Mouse (Mus musculus): ENCODE results near the gene Twf1.

Gene Twf1

DNA sequence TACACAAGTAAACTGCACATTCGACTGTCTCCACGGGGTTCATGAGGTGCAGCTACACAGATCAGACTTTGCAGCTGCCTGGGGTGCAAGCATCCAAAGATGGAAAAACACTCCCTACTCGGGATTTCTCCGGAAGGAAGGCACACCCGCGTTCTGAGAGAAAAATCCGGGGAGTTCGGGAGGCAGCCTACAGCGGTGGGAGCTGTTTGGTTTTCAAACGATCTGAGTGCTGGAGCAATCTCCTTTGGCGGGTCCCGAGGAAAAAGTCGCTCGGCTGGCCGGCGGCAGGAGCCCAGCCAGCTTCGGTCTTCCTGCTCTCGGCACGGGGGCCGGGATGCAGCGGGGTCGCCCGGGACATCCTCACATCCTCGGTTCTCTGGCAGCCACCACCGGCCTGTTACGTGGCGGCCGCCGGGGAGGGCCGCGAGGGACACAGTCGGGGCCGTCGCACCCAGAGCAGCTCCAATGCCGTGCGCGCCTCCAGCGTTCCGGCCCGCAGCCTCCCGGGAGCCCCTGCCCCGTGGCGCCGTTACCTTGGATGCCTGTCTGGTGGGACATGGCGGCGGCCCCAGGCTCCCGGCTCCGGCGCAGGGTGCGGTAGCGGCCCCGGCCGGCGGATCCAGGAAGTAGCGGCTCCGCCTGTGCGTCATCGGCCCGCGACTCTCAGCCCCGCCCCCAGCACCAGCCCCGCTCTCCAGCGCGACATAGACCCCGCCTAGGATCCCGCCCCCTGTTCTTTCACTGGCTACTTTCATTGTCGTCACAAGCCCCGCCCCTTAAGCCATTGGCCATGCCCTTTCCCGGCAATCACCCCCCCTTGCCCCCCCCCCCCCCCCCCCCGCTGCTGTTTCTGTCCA, at the start of gene Twf1:
TSS of gene Twf1 (minus strand) at position 671 of the 857 bp plus-strand sequence.
- DNase-seq (ENCODE audit: low spot score in 2 of 2), result peak; percentile 97

DNA sequence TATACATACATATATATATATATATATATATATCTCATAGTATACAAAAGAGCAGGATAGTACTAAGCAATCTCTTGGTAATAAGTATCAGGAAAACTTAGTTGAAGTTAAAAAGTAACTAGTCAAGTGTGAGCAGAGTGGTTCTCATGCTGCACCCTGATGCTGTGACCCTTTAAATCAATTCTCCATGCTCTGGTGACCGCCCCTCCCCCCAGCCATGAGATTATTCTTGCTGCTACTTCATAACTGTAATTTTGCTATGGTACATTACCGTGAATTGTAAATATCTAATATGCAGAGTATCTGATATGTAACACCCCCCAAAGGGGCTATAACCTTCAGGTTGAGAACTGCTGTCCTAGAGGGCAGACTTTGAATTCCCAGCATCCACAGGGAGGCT, 49.4 kb upstream of the Twf1 start:
- no peak for DNase-seq (ENCODE audit: low spot score in 2 of 2)

DNA sequence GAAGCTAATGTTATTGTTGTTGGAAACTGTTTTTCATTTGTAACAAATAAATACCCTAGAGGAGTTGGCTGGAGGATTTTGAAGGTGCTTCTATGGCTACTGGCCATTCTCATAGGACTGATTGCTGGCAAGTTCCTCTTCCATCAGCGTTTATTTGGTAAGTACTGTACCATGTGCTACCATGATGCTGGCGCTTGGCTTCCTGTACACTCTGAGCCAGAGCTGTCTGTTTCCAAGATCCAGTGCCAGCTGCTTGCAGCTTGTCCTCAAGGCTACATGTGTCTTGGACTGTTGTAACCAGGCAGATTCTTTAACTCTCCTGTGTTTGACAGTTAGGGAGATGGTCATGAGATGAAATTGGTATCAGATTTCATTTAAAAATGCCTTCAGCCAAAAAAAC, 48.5 kb upstream of the Twf1 start:
- DNase-seq (ENCODE audit: low spot score in 2 of 2), result no peak

DNA sequence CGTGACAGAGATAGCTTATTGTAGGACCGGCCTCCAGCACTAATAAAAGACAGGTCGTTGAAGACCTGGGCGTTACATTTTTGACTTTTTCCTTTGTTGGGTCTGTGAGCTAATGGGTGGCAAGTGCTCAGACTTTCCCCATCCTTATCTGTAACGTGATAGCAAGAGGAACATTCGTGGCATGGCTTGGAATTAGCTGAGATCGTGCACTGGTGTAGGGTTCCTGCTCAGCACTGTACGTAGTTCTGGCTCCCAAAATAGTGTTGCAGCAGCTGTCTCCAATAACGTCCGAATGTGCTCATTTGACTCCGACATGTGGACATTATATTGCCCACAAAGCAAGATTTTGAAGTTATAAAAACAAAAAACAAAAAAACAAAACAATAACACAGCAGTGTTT, 44.8 kb upstream of the Twf1 start:
- DNase-seq (ENCODE audit: low spot score in 2 of 2), result no peak

DNA sequence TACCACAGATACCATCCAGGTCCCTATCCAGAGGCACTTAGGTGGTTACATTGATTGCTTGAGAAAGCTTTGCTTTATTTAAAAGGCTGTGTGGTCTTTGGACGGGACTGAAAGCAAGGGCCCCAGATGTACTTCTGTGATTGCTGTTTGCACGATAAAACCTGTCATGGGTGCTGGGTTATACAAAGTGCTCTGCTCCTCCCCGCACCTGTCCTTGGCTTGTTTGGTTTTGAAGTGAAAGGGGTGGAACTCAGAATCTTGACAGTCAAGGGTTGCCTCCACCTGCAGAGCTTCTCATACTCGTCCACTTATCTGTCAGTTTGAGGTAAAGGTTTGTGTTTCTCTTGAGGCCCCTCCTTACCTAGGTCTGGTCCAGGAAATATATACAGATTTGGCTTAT, 40.9 kb upstream of the Twf1 start:
- DNase-seq (ENCODE audit: low spot score in 2 of 2), result no peak

DNA sequence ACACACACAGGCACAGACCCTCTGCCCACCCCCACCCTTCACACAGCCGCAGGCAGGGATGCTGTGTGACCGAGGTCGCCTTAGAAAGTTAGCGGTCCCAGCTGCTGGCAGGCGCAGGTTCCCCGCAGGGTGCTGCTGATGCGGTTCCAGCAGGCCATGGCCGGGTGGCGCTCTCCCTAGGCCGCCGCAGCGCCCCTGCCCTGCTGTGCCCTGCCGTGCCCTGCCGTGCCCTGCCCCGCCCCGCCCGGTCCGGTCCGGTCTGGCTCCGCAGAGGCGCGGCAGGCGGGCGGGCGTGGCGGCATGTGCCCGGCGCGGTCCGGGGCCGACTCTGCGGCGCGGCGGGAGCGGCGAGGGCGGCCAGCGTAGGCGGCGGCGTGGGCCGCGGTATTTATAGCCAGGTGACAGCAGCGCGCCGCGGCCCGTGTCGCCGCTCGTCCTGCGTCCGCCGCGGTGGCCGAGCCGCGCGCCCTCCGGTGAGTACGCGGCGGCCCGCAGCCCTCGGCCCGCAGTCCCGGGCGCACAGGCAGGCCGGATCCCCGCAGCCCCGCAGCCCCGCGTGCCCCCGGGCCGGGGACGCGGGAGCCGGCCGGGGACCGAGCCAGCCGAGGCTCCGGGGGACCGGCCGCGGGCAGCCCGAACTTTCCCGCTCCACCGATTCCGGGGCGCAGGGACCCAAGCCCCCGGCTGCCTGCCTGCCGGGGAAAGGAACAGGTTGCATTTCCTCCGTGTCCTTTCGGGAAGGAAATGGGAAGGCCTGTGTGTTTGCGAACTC, 39.3 kb upstream of the Twf1 start, which contains the start of gene Tmem117:
TSS of gene Tmem117 (plus strand) at position 403 of the 772 bp plus-strand sequence.
- no peak for DNase-seq (ENCODE audit: low spot score in 2 of 2)

DNA sequence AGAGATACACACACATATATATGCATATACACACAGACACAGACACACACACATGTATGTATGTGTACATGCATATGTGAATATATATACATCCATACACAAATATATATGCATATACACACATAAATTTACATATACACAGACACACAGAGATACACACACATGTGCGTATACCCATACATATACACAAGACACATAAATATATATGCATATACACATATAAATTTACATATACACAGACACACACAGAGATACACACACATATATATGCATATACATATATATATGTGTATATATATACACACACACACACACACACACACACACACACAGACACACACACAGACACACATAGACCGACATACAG, 38.8 kb upstream of the Twf1 start:
- DNase-seq (ENCODE audit: low spot score in 2 of 2), result no peak

DNA sequence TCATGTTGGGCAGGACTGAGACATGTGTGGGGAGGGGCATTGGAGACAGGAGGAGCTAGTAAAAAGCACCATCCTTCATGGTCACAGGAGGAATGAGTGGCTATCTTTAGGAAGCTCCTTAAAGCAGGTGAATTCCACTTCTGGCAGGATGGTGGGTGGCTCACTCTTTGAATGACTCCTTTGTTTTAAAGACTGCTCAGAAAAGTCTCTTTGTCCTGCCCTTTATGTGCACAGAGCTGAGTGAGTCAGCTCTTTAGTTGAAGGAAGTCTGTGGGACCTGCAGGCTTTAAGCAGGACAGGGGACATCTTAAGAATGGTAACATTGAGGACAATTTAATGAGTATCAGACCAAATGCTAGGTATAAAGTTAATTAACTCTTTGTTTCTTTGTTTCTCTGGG, 31.2 kb upstream of the Twf1 start:
- DNase-seq (ENCODE audit: low spot score in 2 of 2), result no peak

DNA sequence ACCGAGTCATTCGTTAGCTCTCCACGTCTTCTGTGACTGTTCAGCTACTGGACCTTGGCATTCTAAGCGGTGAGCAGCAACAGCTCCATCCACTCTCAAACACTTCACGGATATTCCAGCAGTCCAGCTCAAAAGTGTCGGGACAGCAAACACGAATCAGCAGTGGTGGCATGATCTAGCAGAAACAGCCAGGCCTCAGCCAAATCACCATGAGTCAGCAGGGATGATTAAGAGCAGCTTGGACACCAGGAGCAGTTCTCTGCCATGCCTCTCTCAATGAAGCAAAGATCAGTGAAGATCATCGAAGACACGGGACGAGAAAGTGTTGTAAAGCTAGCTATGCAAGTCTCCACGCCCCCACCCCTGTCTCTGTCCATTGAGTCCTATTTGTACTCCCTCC, 26.3 kb upstream of the Twf1 start:
- DNase-seq (ENCODE audit: low spot score in 2 of 2), result no peak

DNA sequence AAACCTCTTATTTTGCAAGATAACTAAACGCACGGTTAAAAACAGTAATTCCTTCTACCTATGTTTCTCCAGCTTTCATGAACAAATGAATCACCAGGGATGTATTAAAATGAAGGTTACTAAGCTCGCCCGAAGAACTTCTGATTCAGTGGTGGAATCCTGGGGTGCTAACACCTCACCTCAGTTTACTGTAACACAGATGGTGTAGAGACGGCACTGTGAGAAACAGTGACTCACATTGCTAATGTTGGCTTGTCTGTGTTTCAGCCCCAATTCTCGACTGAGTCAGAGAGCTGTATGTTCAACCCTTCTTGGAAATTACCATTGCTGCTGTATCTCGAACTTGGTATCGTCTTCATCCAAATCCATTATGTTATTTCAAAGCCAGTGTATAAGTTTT, 18.1 kb upstream of the Twf1 start:
- peak in 1 of 2 experiments; percentile 52 for DNase-seq (ENCODE audit: low spot score in 2 of 2)

DNA sequence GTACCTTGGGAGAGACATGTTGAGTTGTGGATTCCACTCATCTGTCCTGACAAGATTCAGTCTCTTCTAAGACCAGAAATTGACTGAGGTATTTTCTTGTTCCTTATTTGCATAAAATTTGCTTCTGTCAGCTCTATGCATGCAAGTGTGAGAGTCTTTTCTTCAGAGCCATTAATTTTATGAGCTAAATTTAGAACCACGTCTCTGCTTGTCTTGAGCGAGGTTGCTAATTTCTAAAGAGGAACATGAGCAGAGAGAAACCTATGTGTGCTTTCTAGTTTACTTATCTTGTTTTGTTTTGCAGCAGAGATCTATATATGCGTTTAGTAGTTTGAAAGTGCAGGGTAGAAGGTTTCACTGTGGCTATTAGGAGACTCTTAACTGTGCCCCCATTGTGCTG, 12.8 kb upstream of the Twf1 start:
- DNase-seq (ENCODE audit: low spot score in 2 of 2), result no peak

DNA sequence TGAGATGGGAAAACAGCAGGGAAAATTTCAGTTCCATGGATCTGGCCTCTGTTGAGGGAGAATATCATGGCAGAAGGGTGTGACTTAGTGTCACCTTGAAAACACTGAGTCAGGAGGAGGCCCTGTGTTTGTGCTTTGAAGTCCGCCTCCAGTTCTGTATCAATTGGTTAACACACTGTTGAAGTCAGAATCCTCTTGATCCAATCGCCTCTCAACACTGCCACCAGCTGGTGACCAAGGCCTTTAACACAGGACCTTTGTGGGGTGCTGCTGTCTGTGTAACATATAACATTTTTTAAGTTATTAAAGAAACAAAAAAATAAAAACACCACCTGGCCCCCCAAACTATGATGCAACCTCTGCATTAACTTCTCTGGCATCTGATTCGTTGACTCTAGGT, 11.7 kb upstream of the Twf1 start:
- DNase-seq (ENCODE audit: low spot score in 2 of 2), result peak in 1 of 2 experiments; percentile 30

DNA sequence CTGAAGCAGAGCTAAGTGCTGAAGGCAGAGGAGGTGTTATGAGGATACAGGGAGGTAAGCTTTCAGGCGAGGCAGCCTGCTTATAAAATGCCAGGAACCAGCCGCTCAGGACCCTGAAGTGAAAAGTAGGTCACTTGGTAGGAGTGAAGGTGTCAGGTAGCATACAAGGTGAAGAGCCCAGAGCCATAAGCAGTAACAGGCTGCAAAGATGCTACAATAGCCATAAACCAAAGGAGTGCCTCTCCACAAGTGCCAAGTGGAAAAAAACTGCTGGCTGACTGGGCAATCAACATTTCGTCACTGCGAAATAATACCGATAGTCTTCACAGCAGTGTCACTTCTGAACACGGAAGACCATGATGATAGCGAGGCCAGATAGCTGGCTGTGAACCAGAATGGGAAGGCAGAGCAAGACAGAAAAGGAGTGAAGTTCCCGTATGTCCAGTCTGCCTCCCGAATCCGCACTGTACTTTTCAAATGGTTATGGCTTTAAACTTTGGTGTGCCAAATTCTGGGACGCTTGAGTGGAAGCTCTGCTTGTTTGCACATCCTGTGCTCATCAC, 10.5 kb upstream of the Twf1 start:
- DNase-seq (ENCODE audit: low spot score in 2 of 2), result no peak

DNA sequence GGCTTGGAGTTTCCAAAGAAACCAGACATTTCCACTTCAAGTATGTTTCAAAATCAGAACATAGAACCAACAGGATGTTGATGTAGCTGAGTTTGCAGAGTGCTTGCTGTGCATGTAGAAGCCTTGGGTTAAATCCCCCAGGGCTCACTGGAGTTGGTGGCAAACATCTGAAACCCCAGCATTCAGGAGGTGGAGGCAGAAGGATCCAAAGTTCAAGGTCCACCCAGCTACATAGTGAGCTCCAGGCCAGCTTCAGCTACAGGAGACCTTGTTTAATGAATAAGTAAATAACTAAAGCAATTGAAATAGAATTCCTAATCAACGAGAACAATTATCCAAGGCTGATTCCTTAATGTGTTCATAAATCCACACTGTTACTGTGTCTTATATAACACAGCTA, 3.9 kb upstream of the Twf1 start:
- no peak for DNase-seq (ENCODE audit: low spot score in 2 of 2)

DNA sequence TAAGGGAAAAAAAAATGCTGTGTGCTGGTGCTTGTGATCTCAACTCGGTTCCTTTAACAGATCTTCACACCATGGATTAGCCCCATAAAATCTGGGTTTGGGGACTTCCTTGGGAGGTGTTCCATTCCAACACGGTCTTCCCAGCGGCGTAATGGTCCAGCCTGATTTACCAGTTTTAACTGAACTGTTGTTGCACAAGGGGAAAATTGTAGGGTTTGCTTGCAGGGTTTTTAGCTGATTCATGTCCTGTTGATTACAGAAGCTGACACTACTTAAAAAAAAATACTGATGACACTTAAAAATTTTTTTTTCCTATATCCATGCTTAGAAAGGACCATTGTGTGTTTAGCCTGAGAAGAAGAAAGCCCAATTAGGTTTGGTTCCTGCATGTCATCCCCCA, 1.7 kb upstream of the Twf1 start:
- DNase-seq (ENCODE audit: low spot score in 2 of 2), result no peak

DNA sequence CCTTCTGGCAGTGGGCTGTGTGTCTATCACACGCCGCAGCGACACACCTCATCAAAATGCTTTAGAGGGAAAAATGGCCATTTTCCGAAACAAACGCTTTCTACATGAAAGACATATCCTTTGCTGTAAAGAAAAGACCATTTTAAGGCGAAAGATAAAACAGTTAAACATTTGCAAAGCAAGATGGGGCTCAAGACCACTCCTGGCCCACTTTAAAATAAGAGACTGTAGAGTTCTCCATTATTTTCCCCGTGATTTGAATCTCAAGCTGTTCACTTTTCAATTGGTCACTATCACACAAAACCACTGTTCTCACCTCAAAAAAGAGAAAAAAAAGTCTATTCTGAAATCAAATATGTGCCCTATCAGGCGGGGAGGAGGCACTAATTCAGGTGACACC, 394 bp upstream of the Twf1 start:
- no peak for DNase-seq (ENCODE audit: low spot score in 2 of 2)

DNA sequence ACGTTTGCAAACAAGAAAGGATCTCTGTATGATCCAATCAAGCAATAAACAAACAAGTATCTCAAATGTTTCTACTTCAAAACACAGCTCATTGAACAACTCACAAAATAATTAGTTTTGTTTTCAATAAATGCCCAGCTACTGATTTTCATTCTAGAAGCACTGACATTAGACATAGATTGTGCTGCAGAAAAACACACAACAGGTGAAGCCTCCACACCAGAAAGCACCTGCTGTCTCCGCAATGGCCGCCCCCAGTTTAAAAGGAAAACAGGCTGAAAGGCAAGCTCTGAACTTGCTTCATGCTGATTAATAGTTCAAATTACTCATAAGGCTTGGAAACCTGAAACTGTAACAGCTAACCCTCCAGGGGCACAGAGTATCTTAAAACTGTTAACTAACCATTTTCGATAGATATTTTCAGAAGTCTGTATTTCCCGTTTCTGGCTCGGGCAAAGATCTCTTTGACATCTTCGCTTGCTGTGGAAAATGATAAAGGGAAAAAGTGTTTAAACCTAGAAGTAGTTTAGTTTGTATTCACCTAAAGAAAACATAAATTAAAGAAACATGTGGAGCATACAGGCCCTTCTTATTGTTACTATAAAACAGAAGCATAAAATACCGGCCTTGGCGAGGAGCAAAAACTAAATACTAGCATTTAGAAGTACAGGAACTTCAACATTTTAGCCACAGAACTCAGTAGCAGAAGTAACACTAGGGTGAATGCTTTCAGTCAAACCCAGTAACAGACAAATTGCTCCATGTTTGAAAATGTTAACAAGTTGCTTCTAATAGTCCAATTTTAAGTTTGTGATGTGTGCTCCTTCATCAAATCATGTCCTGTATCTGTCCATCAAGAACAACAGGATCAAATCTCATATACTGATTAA, 1.6 kb downstream of the Twf1 start:
- no peak for DNase-seq (ENCODE audit: low spot score in 2 of 2)

DNA sequence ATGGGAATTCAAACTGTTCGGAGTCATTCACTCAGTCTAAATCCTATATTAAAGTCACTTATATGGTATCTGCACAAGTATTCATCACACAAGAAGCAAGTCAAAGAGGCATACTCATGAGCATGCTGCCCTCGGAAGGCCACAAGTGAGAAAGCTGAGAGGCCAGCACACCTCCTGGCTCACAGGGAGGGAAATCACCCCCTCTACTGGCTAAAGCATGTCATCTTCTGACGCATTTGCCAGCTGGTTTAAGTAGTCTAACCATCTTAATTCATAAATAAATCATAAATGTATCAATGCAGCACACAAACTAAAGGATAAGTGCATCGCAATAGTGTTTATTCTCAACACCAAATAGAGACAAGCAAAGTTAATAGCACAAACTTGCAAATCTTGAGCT, 5.0 kb downstream of the Twf1 start:
- DNase-seq (ENCODE audit: low spot score in 2 of 2), result no peak

DNA sequence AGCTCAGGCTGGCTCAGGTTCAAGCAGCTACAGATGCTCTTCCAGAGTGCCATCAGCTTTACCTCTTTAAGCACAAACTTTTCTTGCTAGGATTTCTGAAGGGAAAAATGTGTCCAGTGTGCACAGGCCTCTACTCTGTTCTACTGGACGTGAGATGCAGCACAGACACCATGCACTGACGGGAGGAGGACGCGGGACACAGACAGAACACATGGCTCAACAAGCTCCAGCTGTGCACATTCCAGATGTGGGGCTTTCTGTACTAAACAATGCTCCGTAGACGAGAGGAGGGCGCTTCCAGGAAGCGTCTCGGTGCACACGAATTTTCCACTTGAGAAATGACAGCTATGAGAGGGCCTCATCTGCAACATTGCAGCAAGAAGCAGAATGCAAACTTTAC, 6.5 kb downstream of the Twf1 start:
- DNase-seq (ENCODE audit: low spot score in 2 of 2), result no peak

DNA sequence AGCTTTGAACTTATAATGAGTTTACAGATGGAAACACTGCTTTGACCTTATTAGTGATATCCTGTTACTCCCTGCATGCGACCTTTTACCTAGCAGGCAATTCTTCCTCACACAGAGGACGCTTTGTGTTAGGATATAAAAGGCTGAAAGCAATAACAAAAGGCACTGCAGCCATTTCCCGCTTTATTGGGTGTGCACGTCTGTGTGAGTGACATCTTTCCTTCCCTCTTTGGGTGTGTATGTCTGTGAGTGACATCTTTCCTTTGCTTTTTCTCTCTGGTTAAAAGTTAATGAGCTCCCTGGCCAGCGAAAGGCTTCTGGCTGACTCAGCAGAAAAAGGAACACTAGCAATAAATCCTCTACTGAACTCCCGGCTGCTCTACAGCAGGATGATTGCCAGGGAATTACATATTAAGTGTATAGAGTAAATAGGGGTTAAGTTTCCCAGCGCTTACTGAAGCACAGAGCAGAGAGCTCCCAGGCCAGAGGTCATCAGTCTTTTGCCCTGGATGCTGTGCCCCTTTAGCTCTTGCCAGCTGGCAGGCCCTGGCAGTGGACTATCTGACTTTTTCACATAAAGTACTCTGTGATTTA, 7.6 kb downstream of the Twf1 start:
- no peak for DNase-seq (ENCODE audit: low spot score in 2 of 2)

DNA sequence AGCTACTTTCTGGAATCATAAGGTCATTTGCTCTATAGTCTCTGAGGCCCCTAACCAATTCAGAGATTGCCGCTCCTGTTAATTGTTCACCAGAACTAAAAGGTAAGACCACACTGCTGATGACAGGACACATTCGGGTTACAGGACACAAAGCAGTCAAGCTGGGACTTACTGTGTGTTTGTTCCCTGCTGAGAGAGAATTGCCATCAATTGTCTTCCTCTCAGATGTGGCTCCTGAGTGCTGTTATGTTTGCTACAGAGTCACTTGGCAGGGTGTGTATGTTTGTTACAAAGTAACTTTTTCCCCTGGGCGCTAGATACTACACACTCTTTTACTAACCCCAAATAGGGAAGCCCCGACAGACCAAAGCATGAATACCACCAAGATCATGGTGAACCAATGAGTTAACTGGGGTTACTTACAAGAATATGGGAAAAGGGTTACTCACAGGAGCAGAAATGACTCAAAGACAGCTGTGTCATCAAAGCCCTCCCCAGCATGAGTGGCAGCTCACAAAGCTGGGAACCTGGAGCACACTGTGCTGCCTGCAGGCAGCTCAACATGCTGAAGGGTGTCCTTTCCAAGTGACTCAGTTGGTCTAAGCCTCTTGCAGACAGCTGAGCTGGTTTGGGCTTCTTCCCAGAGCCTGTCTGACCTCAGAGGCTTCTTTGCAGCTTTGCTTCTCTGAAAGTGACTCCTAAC, 15.0 kb downstream of the Twf1 start:
- DNase-seq (ENCODE audit: low spot score in 2 of 2), result no peak

All from frontal cortex, postnatal 36 days (tissue).